Mouse (Mus musculus) thymus, adult 2 months (tissue): ENCODE data around the gene Prlh. TPM values are rescaled to one million over a fixed set of nuclear protein-coding genes. Genes with fewer than 3 reads are reported as not detected.
A peak's percentile ranks its signal among the peaks of the same experiment; 100 is the strongest.

ENCODE experiments used
- DNase-seq: peaks from one replicate; pipeline ENCODE4 v3.0.0; 2021
- H3K27ac ChIP-seq: fragments of 200-500 bp; 2 replicates; pipeline ENCODE4 v1.5.1; 2012; ENCODE audit warnings: low read length, control low read depth; ENCODE audit not compliant: control insufficient read depth, insufficient read depth
- H3K27me3 ChIP-seq: fragments of 200-500 bp; 2 replicates; pipeline ENCODE4 v1.6.1; 2012; ENCODE audit warnings: mild to moderate bottlenecking, low read length, moderate library complexity, mixed read lengths; ENCODE audit not compliant: control insufficient read depth, insufficient read depth
- H3K36me3 ChIP-seq: fragments of 200-500 bp; 2 replicates; pipeline ENCODE4 v1.6.1; 2012; ENCODE audit warnings: mild to moderate bottlenecking, low read length, moderate library complexity; ENCODE audit not compliant: control insufficient read depth, insufficient read depth
- H3K4me1 ChIP-seq: fragments of 200-500 bp; replicated peaks from 2 replicates; pipeline ENCODE4 v1.6.1; 2012; ENCODE audit warnings: low read length; ENCODE audit not compliant: control insufficient read depth, insufficient read depth
- H3K4me3 ChIP-seq: fragments of 200-500 bp; 2 replicates; pipeline ENCODE4 v1.5.1; 2012; ENCODE audit warnings: mild to moderate bottlenecking, low read length, control low read depth, moderate library complexity; ENCODE audit not compliant: control insufficient read depth, insufficient read depth
- CTCF ChIP-seq: fragments of 200-500 bp; IDR thresholded peaks from 2 replicates; pipeline ENCODE4 v1.5.1; 2012; ENCODE audit warnings: mild to moderate bottlenecking, control low read depth, low read length, moderate library complexity, borderline replicate concordance; ENCODE audit not compliant: control insufficient read depth, poor library complexity, insufficient read depth; ENCODE audit errors: extremely low read depth
- POLR2A ChIP-seq: fragments of 200-500 bp; IDR thresholded peaks from 2 replicates; pipeline ENCODE4 v1.6.1; 2012; ENCODE audit warnings: mild to moderate bottlenecking, low read length, control low read depth, moderate library complexity; ENCODE audit not compliant: control insufficient read depth, poor library complexity, insufficient read depth; ENCODE audit errors: extremely low read depth
- WGBS: fragments of 180-500 bp; shearing (Covaris S2); methylation state at CpG from one replicate; pipeline ENCODE4 v1.1.7; 2018; 5-methylcytosine and 5-hydroxymethylcytosine counted together
- polyA plus RNA-seq: library from polyadenylated mRNA; depleted of rRNA; stranded (reverse); fragments of >200 nt; gene quantifications from 2 replicates; pipeline ENCODE4 v1.2.3, GENCODE M21; 2012

Gene Prlh
- polyA plus RNA-seq, 1 experiment = not detected

DNA sequence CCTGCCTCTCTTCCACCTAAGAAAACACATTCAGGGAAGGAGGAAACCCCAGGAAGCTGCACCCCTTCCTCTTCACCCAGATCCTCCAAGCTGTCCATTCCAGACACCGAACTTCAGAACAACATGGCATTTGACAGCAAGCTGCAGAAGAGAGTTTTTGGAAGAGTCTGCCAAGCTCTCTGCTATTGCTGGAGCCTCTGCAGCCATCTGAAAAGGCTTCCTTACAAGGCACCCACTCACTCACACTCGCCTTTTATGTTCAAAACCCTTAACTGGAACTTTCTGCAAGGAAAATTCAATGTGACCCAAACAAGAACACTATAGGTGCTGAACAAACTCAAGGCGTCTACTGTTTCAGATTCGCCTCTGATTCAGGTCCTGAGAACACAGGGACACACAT lies 15.7 kb downstream of the Prlh start:
- H3K36me3 ChIP-seq = no peaks in the 10 kb centered on the region
- H3K27me3 ChIP-seq = no peaks in the 10 kb centered on the region
- H3K4me1 ChIP-seq = no peaks in the 10 kb centered on the region
- H3K4me3 ChIP-seq = no peak overlapping the region
- WGBS = 70% methylated on average over 4 of the region's 4 CpGs
- H3K27ac ChIP-seq = no peak overlapping the region
- TF ChIP-seq CTCF (no peak), POLR2A (no peak)
- no peak for DNase-seq

DNA sequence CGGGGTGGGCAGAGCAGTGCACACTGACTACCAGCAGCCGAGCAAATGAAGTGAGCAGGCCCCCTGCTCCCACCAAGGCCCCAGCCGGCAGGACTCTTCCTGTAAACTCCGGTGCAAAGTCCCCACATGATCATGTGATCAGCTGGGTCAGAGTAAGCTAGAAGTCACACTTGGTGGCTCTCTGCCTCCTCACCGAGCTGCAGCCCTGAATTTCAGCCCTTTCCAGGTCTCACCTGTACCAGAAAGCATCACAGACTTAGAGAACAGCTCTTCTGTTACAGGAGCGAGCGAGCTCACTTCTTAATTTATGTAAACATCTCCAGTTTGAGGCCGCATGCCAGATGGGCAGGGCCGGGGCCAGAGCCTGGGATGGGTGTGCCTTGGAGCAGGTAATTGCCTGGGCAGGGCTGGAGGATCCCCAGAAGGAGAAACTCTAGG lies 16.5 kb downstream of the Prlh start, which contains the start of gene Rab17:
Gene Rab17, minus strand, starts transcription at position 315 of the 438 bp plus-strand sequence.
- no peak for DNase-seq
- H3K4me1 ChIP-seq = no peaks in the 10 kb centered on the region
- H3K36me3 ChIP-seq = no peaks in the 10 kb centered on the region
- H3K27me3 ChIP-seq = no peaks in the 10 kb centered on the region
- TF ChIP-seq CTCF (no peak), POLR2A (no peak)
- H3K27ac ChIP-seq = no peak within 1 kb of the TSS
- H3K4me3 ChIP-seq = no peak within 1 kb of the TSS
- WGBS = 47% methylated on average over 9 of the region's 9 CpGs

GRCm38 (mm10) chr1:90969881-90970390 lies 17.0 kb downstream of the Prlh start:
- WGBS = 87% methylated on average over 10 of the region's 10 CpGs
- H3K27ac ChIP-seq = no peak overlapping the region
- TF ChIP-seq POLR2A = no peak
- no peak for TF ChIP-seq CTCF
- no peak for DNase-seq
- no peaks in the 10 kb centered on the region for H3K4me1 ChIP-seq
- no peaks in the 10 kb centered on the region for H3K36me3 ChIP-seq
- H3K27me3 ChIP-seq = no peaks in the 10 kb centered on the region
- no peak overlapping the region for H3K4me3 ChIP-seq

DNA sequence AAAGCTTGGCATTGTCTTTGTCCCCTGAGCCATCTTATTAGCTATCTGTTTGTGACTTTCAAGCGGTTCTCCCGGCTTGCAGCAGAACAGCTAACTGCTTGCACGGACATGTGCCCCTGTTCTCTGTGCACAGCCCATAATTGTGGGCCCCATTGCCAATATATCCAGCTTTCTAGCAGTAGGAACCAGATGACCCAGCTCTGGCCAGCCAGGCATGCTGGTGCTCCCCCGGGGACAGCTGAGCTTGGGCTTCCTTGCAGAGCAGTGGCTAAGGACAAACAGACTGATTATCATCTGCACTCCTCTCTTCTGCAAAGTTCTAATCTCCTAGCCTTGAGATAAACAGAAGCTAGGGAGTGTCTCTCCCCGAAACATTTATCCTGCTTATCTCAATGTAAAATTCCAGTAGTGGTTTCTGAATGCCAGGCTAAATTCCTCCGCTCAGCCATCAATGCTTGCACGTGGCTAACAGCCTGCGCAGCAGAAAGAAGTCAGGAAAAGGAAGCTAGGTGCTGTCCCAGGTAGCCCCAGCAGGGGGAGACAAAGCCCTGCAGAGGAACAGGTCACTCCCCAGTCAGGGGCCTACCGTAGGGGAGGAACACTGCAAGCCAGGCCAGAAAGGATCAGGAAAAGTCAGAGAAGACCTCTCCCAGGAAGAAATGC lies 20.1 kb downstream of the Prlh start:
- Histone ChIP-seq H3K4me1 (no peaks in the 10 kb centered on the region), H3K27ac (no peak overlapping the region), H3K36me3 (no peaks in the 10 kb centered on the region), H3K27me3 (no peaks in the 10 kb centered on the region), H3K4me3 (no peak overlapping the region)
- 35% methylated on average over 9 of the region's 9 CpGs for WGBS
- DNase-seq = peak; percentile 89
- TF ChIP-seq POLR2A (no peak), CTCF (peak; percentile 90)

DNA sequence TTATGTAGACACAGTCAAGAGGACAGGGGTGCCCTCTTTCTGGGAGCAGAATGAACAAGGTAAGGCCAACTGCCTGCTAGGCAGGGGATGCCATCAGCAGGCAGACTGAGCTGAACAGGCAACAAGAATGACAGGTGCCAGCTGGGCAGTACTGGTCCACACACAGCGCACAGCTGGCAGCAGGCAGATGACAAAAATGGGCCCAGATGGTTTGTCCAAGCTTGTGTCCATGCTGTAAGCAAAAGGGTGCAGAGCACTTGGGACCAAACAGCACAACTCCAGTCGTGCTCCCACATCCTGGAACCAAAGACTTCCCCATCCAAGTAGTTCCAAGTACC lies 20.6 kb downstream of the Prlh start:
- TF ChIP-seq CTCF (no peak), POLR2A (no peak)
- Histone ChIP-seq H3K27me3 (no peaks in the 10 kb centered on the region), H3K4me3 (no peak overlapping the region), H3K27ac (no peak overlapping the region), H3K4me1 (no peaks in the 10 kb centered on the region), H3K36me3 (no peaks in the 10 kb centered on the region)
- no peak for DNase-seq
- 90% methylated on average over 2 of the region's 2 CpGs for WGBS

DNA sequence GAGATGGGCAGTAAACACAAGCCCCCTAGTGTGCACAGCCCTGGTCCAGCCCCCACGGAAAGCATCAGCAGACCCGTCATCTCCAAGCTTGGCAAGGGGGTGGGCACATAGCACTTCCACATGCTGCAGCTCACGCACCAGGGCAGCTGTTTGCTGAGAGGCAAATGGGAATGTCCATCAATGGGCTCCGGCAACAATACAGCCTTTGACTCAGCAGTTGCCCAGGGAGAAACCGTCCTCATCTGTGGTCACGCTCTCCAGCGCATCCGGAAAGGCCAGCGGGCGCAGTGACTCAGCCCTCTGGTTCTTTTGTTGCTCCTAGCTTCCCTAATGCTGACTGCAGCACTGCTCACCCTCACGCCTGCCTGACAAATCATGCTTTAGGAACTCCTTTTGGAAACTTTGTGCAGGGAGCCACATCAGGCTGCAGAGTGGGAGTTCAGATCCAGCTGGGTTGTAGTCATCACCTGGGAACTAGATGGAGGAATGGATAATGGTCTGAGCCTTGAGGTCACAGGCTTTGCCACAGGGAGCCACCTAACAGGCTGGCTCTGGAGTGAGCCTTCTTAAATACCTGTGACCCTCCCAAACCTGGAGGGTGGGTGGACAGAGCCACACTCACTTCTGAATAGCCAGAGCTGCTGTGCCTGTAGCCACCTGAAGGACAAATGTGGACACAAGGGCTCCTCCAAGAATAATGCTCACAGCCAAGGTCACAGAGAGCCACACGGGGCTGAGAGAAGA lies 22.2 kb downstream of the Prlh start:
- TF ChIP-seq CTCF (no peak), POLR2A (no peak)
- Histone ChIP-seq H3K36me3 (no peaks in the 10 kb centered on the region), H3K4me3 (no peak overlapping the region), H3K4me1 (no peaks in the 10 kb centered on the region), H3K27ac (no peak overlapping the region), H3K27me3 (no peaks in the 10 kb centered on the region)
- DNase-seq = no peak
- 39% methylated on average over 12 of the region's 12 CpGs for WGBS
